Mouse (Mus musculus) CD4-positive, CD25-positive, alpha-beta regulatory T cell, adult 4 months (primary cell): ENCODE measurements around the gene Utp4. TPM values are rescaled to one million over a fixed set of nuclear protein-coding genes. Genes with fewer than 3 reads are reported as not detected.
"Not testable (repeated sequence)": the region's sequence is repeated elsewhere in the genome, so short reads cannot be mapped to it uniquely, and the experiment has no call there.

Source experiments
- ATAC-seq: one replicate; pipeline ENCODE4 v1.8.0; 2017
- polyA plus RNA-seq, 2 experiments: library from polyadenylated mRNA; unstranded; fragments of 100-300 nt; shearing (Covaris generic); gene quantifications; one replicate each; pipeline ENCODE4 v1.2.1; 2017

Utp4 gene
- polyA plus RNA-seq, 2 experiments from 2014 or later, result 53.2 to 64.3 TPM

DNA sequence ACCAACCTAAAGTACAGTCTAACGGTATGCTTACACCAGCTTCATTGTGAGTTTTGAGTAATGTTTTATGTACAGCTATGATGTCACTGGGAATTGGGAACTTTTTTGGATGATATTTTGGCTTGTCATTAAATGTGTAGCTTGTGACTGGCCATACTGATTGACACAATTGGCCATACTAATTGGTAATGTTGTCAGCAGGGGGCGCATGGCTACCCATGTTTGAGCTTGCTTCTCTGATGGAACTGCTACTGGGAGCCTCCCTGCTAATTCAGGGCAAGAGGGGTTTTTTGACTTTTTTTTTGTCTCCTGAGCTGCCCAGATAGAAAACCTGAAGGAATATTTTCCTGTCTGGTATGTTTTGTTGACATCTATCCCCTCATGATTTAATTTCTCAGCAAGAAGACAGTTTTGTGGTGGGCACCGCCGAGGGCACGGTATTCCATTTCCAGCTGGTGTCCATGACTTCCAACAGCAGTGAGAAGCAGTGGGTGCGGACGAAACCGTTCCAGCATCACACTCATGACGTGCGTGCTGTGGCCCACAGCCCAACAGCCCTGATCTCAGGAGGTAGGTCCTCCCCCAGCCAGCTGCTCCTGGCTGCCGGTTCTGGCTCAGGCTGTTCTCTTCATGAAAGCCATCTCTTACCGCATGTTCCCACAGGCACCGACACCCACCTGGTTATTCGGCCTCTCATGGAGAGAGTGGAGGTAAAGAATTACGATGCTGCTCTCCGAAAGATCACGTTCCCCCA is 12.5 kb downstream of the Utp4 start:
- peak; percentile 49 for ATAC-seq

DNA sequence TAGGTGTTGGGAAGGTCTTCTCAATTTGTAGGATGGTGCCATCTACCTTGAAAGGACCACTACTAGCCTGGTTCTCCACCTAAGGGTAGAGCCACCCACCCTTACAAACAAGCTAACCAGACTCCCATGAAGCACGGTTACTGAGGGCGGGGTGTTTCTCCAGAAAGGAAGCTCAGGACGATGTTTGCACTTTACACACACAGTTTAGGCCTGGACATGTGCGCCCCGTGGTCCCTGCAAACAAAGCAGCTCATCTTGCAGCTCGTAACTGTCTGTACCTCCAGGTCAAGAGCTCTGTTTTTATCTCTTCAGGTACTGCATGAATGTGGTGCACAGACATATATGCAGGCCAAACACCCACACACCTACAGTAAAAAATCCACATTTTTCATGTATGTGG is 13.2 kb downstream of the Utp4 start:
- ATAC-seq, result no peak

DNA sequence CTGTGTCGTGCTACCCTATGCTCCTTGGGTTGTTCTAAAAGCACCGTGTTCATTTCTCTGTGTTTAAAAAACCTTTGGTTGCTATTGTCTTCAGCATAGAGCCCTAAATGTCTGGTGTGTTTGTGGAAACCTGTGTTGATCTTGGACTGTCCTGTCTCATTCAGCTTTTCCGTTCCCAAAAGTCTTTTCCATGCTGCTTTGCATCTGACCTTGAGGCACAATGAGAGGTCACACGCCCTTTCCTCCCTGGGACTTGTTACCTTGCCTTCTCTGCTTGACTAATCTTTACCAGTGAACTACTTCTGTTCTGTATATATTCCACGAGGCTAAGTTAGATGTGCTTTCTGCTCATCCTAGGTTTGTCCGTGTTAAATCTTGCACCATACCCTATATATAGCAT is 14.0 kb downstream of the Utp4 start:
- ATAC-seq, result no peak

DNA sequence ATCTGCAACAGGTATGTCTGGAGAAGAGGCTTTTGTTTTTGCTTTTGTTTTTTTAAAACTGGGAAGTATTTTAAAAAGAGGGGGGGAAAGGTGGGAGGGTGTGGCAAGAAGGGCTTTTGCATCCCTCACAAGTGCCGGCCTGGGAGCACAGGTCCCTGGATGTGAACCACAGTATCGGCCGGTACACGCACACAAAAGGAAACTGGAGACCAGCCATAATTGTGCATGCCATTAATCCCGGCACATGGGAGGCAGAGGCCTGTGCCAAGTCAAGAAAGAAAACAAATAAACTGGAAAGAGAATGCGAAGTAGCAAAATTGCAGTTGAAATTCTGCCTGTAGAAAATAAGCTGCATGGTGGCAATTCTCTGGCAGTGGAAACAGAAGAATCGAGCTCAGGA is 14.9 kb downstream of the Utp4 start:
- no peak for ATAC-seq

GRCm38 (mm10) chr8:106913631-106914030 is 20.2 kb downstream of the Utp4 start:
- no peak for ATAC-seq

GRCm38 (mm10) chr8:106919721-106920394 is 26.4 kb downstream of the Utp4 start:
- no peak for ATAC-seq

GRCm38 (mm10) chr8:106920395-106920741 is 26.9 kb downstream of the Utp4 start:
- ATAC-seq, result no peak

DNA sequence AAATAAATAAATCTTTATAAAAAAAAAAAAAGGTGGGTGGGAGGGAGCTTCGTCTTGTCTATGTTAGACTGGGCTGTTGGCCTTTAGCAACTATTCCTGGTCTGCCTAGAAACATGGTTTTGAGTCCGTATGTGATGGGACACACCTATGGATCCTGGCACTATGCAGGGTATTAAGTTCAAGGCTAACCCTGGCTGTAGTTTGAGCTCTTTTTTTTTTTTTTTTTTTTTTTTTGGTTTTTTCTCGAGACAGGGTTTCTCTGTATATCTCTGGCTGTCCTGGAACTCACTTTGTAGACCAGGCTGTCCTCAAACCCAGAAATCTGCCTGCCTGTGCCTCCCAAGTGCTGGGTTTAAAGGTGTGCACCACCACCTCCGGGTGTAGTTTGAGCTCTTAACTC is 30.6 kb downstream of the Utp4 start:
- ATAC-seq, result no peak

GRCm38 (mm10) chr8:106924904-106925349 is 31.5 kb downstream of the Utp4 start:
- no peak for ATAC-seq

DNA sequence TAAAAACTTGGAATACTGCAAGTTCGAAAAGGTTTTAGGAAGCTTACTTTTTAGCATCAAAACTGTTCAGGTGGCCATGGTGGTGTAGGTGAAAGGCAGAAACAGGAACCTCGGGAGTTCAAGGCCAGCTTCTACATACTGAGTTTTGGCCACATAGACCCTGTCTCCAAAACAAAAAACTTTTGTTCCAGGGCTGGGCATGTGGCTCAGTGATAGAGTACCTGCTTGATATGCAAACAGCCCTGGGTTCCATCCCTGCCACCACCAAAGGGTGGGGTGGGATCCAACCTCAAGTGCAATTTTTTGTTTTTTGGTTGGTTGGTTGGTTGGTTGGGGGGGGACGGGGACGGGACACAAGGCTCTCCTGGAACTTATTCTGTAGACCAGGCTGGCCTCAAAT is 32.0 kb downstream of the Utp4 start:
- no peak for ATAC-seq

- ATAC-seq, result peak; percentile 79
Observed at GRCm38 (mm10) chr8:106927247-106927646, 33.8 kb downstream of the Utp4 start.

DNA sequence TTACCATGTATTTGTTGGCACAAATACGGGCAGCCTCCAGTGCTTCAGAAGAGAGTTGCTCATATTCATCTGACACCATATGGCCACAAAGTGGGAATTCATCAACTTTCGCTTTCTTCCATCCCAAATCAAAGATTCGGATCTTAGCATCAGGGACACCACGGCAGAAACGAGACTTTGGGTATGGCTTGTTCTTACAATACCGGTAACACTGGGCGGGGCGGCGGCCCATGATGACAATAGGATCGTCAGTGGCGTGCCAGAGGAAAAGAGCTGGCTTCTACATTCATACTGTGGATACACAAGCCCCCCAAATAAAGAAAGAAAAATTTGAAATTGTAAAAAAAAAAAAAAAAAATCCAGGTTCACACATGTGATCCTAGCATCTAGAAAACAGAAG is 34.7 kb downstream of the Utp4 start:
- not testable (repeated sequence) for ATAC-seq

- ATAC-seq, result no peak
Observed at GRCm38 (mm10) chr8:106929155-106929913, 35.9 kb downstream of the Utp4 start.

GRCm38 (mm10) chr8:106929921-106930320 is 36.5 kb downstream of the Utp4 start:
- ATAC-seq, result no peak

DNA sequence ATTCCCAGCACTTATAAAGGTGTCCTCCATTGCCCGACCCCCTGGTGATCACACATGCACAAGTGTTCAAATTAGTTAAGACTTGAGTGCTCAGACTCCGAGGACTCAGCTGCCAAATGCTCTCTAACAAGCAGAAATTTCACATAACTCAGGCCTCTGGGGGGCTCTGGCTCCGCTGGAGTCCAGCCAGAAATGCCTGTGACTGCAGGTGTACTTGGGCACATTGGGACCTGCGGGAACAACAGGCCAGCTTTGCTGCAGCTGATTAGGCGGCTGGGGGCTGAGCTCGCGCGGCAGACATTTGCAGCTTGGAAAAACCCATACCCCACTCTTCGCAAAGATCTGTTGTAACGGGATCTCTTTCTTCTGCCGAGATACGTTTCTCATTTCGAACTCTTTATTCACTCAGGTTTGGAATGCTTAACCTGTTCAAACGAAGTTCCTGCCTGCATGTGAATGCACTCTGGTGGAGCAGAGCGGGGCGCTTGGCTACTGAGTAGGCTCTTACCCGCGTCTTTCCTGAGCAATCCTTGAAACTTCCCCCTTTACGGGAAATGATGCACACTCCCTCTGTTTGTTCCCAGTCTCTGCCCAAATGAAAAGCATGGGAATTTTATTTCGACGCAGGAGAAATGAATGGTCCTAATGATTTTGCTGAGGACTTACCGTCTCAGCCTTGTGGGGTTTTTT is 39.1 kb downstream of the Utp4 start:
- ATAC-seq, result no peak

DNA sequence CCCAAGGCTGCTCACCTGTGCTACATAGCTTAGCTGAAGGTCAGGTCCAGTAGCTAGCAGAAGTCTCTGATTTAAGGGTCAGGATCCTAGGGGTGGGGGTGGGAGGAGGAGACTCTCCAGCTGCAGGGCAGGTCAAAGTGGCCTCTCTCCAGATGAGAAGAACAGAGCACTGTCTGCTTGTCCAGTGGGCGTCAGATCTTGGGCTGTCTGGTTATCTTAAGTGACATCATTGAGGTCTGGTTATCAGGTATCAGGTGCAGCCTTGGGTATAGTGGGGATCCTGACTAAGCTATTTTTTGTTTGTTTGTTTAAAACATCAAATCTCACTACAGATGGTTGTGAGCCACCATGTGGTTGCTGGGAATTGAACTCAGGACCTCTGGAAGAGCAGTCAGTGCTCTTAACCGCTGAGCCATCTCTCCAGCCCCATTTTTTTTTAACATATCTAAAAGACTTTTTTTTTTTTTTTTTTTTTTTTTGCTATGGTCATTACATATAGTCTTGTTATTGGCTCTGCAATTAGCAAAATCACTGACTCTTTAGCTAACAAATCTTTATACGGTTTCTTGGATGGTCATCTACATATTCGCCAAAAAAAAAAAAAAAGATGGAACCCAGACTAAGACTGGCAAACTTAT is 40.2 kb downstream of the Utp4 start:
- ATAC-seq, result no peak

DNA sequence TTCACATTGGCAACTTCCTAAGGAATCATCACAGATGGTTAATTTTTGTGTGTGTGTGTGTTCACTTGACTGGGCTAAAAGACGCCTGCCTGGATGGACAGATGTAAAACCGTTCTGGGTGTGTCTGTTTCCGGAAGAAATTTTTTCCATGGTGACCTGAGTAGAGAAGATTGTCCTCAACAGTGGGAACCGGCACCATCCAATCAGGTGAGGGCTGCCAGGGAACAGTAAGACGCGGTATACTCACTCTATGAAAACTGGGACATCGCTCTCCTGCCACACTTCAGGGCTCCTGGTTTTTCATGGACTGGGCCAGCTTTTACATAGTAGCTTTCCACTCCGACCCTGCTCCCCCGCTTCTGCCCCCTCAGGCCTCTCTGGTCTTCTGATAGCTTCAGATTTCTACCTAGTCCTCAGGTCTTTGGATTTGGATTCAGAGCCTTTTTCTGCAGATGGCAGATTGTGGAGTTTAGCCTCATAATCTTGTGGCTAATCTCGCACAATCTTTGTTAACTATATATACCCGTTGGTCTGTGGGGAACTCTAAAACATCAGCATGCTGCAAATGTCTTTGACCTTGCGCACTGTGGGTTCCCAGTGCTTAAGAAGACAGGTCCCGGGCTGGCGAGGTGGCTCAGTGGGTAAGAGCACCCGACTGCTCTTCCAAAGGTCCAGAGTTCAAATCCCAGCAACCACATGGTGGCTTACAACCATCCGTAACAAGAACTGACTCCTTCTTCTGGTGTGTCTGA is 41.0 kb downstream of the Utp4 start:
- no peak for ATAC-seq

DNA sequence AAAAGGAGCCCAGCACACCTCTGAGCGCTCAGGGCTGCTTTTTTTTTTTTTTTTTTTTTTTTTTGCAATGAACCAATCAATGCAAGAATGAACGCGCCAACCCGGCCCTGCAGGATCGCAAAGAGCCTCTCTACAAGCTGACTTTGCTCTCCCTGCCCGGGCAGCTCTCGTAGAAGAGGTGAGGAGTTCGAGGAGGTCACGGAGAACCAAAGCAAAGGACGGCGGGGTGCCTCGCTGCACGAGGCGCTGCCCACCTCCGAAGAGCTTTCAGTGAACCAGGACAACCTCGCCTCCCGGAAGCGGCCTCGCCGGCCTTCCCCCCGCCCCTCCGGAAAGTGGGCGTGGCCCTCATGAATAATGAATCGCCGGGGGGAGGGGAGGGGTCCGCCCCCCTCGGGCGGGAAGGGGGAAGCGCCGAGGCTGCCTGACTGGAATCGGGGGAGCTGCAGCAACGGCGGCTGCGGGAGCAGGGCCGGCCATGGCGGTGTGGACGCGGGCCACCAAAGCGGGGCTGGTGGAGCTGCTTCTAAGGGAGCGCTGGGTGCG is 42.0 kb downstream of the Utp4 start, which contains the start of gene Sntb2:
Gene Sntb2 (plus strand): TSS at position 427 of the 546 bp plus-strand sequence.
- ATAC-seq, result peak; percentile 78

GRCm38 (mm10) chr8:106935899-106936477 is 42.6 kb downstream of the Utp4 start:
- ATAC-seq, result peak; percentile 35

DNA sequence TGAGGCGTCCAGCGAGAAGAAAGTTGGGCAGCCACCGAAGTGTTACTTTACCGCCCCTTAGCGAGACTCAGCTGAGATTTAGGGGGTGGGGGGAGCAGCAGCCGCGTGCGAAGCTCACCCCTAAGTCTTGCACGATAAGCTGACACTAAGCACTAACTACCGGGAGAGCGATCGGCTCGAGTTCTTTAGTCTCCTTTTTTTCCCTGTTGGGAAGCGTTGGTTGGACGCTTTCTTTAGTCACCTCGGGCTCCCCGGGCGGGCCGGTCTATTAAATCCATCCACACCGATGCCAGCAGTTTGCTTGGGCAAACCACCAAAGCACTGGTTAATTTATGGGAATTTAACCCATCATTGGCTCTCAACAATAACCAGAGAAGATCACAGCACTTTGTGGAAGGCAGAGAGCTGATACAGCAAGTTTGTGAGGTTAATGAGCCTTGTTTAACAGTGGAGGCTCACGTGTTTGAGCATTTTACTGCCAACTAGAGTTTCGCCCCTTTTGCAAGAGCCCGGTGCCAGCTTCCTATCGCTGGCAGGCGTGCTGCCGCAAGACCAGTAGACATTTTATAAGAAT is 43.1 kb downstream of the Utp4 start:
- ATAC-seq, result peak; percentile 22
